Mouse (Mus musculus) liver, postnatal 0 days (tissue): ENCODE measurements at regions not wholly inside any gene's neighbourhood (a gene's known extent, or its start where the extent isn't known, plus 50 kb on each side); places are given as distances from the start of the nearest gene placed in this dataset.

Source experiments
- ATAC-seq: fragments of 200-750 bp; cut with Nextera tagmentation; 2 replicates; pipeline ENCODE4 v1.8.0; 2017; ENCODE audit warnings: mild to moderate bottlenecking, moderate library complexity
- DNase-seq: peaks from one replicate; pipeline ENCODE4 v3.0.0-alpha.2; 2016
- H3K27ac ChIP-seq: fragments of 300-500 bp; sonication (generic); 2 replicates; pipeline ENCODE4 v1.5.1; 2014; ENCODE audit warnings: antibody characterized with exemption, moderate library complexity, mild to moderate bottlenecking, low read depth
- H3K27me3 ChIP-seq: fragments of 300-500 bp; sonication (generic); 2 replicates; pipeline ENCODE4 v1.6.1; 2014; ENCODE audit warnings: low read length, control low read depth, mixed read lengths; ENCODE audit not compliant: insufficient read depth
- H3K36me3 ChIP-seq: fragments of 300-500 bp; sonication (generic); replicated peaks from 2 replicates; pipeline ENCODE4 v1.6.1; 2014; ENCODE audit warnings: mild to moderate bottlenecking, control low read depth, low read length, moderate library complexity, mixed read lengths; ENCODE audit not compliant: insufficient read depth
- H3K4me1 ChIP-seq: fragments of 300-500 bp; sonication (generic); 2 replicates; pipeline ENCODE4 v1.6.1; 2014; ENCODE audit warnings: antibody characterized with exemption, mild to moderate bottlenecking, control low read depth; ENCODE audit not compliant: insufficient read depth
- H3K4me2 ChIP-seq: fragments of 300-500 bp; sonication (generic); 2 replicates; pipeline ENCODE4 v1.6.1; 2014; ENCODE audit warnings: low read depth, mild to moderate bottlenecking, low read length, moderate library complexity, mixed read lengths
- H3K4me3 ChIP-seq: fragments of 300-500 bp; sonication (generic); 2 replicates; pipeline ENCODE4 v1.5.1; 2014; ENCODE audit warnings: low read depth, low read length
- H3K9ac ChIP-seq: fragments of 300-500 bp; sonication (generic); replicated peaks from 2 replicates; pipeline ENCODE4 v1.6.1; 2014; ENCODE audit warnings: mild to moderate bottlenecking, moderate library complexity
- H3K9me3 ChIP-seq: fragments of 300-500 bp; sonication (generic); 2 replicates; pipeline ENCODE4 v1.6.1; 2016; ENCODE audit warnings: mild to moderate bottlenecking, control low read depth, low read length, mixed read lengths
- CTCF ChIP-seq: sonication (generic); IDR thresholded peaks from 2 replicates; pipeline ENCODE4 v1.5.1; 2016; ENCODE audit warnings: antibody characterized with exemption, low read depth
- EP300 ChIP-seq: IDR thresholded peaks from 2 replicates; pipeline ENCODE4 v1.6.1; 2016; ENCODE audit warnings: antibody characterized with exemption, low read depth, mild to moderate bottlenecking
- WGBS: fragments of 180-500 bp; shearing (Covaris S2); extraction: QIAGEN DNeasy Blood & Tissue Kit; methylation state at CpG from one replicate; pipeline ENCODE4 v1.1.7; 2014; ENCODE audit not compliant: insufficient replicate concordance; 5-methylcytosine and 5-hydroxymethylcytosine counted together

DNA sequence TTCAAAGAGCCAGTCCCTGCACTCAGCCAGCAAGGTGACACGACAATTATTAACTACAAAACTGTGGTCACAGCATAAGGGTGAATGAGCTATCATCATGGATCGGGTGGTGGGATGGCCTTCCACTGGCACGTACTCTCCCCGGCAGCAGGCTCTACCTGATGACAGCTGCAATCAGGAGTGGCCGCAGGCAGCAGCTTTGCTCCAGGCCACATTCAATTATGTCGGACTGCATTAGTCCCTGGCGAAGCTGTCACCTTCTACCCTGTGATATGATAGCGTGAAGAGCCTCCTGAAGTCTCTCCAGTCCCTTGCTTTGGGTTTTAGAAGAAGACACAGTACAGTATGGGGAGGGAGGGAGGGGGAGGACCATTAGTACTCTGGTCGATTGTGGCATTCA, 141.4 kb upstream of the Tfap2d start:
- no peak overlapping the region for H3K27ac ChIP-seq
- no peaks in the 10 kb centered on the region for H3K27me3 ChIP-seq
- 57% methylated on average over 9 of the region's 9 CpGs for WGBS
- TF ChIP-seq EP300 (no peak), CTCF (no peak)
- H3K36me3 ChIP-seq = no peaks in the 10 kb centered on the region
- no peak overlapping the region for H3K4me3 ChIP-seq
- DNase-seq (no peak), ATAC-seq (no peak)
- H3K4me1 ChIP-seq = no peaks in the 10 kb centered on the region
- no peak overlapping the region for H3K4me2 ChIP-seq
- H3K9me3 ChIP-seq = no peaks in the 10 kb centered on the region
- H3K9ac ChIP-seq = no peak overlapping the region

DNA sequence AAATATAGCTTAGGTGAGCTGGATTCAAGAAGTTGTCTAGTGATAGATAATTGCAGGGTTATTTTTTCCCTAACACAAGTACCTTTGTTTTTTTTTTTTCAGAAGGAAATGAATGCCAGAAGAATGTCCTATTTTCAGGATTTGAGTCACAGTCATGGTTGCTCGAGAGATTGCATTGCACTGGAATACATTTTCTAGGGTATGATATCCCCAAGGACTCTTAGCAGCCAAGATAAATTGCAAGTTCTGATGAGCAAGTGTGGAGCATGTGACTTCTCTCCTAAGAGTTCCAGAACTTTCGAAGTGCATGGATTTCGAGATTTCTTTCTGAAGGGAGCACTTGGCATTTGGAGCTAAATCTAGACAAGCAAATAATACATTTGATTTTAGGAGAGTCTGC, 140.9 kb upstream of the Tfap2d start:
- H3K27ac ChIP-seq = no peak overlapping the region
- H3K36me3 ChIP-seq = no peaks in the 10 kb centered on the region
- 69% methylated on average over 3 of the region's 3 CpGs for WGBS
- H3K9me3 ChIP-seq = no peaks in the 10 kb centered on the region
- H3K4me1 ChIP-seq = no peaks in the 10 kb centered on the region
- no peak for TF ChIP-seq CTCF
- no peak for TF ChIP-seq EP300
- no peaks in the 10 kb centered on the region for H3K27me3 ChIP-seq
- no peak overlapping the region for H3K4me2 ChIP-seq
- ATAC-seq (no peak), DNase-seq (no peak)
- H3K4me3 ChIP-seq = no peak overlapping the region
- no peak overlapping the region for H3K9ac ChIP-seq

DNA sequence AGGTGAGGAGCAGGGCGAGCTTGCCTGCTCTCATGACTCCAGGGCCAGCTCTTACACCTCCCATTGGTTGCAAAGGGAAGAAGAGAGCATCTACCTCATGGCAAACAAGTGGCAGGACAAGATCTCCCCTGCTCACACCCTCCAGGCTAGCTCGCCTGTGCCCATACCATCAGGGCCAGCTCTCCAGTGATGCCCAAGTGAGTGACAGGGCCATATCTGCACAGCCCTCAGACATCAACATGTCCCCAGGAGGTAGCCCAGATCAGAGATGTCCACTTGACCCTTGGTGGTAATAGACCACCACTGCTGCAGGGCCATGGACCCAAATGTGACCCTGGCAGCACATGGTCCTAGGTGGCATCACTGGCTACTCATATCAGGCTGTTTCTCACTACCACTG, 133.9 kb upstream of the Tfap2d start:
- Histone ChIP-seq H3K36me3 (no peaks in the 10 kb centered on the region), H3K4me1 (no peaks in the 10 kb centered on the region), H3K27me3 (no peaks in the 10 kb centered on the region), H3K27ac (no peak overlapping the region), H3K4me2 (no peak overlapping the region), H3K9ac (no peak overlapping the region), H3K9me3 (no peaks in the 10 kb centered on the region), H3K4me3 (no peak overlapping the region)
- WGBS = 43% methylated on average over 2 of the region's 2 CpGs
- DNase-seq (no peak), ATAC-seq (no peak)
- TF ChIP-seq EP300 = no peak
- no peak for TF ChIP-seq CTCF

DNA sequence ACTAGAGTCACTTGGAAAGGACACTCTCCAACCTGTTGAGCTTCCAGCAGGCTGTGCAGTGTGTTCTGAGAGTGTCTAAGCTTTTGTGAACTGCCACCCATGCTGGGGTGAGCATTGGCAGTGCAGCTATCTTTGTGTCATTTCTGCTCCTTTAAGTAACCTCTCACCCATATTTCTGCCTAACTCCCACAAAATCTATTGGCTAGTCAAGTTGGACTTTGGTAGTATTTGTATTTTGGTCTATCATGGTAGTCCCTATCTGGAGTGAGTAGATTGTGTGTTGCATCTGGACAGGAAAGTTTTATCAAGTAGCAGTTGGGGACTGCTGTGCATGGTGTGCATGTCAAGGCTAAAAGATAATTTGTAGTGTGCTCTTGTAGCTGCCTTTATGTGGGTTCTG, 132.6 kb upstream of the Tfap2d start:
- Histone ChIP-seq H3K27ac (no peak overlapping the region), H3K36me3 (no peaks in the 10 kb centered on the region), H3K4me3 (no peak overlapping the region), H3K4me2 (no peak overlapping the region), H3K9ac (no peak overlapping the region), H3K9me3 (no peaks in the 10 kb centered on the region), H3K4me1 (no peaks in the 10 kb centered on the region), H3K27me3 (no peaks in the 10 kb centered on the region)
- no peak for DNase-seq
- TF ChIP-seq CTCF = no peak
- no peak for TF ChIP-seq EP300
- peak; percentile 79 for ATAC-seq

DNA sequence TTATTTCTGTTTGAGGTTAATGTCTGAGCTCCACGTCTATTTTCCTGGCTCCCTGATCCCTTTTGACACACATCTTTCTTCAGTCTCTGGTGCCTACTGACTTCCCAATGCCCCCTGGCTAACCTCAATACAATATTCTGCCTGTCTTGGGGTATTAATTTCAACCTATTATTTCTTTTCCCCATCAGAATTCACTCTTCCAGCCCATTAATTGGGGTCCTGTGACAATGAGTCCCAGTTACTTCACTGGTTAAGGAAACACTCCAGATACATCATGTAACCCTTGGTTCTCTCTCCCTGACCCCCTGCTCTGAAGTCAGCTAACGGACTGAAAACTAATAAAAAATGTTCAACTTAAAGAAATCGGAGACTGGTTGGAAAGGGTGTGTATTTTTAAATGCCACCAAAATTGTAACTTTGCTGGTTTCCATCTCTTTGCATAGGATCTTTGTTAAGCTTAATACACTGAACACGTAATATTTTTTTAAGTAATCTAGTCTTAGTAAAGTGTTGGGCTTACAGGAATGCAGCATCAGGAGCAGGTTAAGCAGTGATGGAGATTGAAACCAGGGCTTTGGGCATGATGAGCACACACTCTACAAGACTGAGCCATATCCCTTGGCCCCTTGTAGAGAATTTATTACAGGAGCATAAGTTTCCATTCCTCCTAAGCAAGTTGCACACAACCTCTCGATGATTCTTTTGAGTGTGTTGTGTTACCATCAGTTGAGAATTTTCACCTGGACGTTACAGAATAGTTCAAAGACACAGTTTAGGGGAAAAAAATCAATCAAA, 128.8 kb upstream of the Tfap2d start:
- no peaks in the 10 kb centered on the region for H3K9me3 ChIP-seq
- H3K27ac ChIP-seq = no peak overlapping the region
- no peaks in the 10 kb centered on the region for H3K36me3 ChIP-seq
- H3K4me2 ChIP-seq = no peak overlapping the region
- H3K9ac ChIP-seq = no peak overlapping the region
- no peaks in the 10 kb centered on the region for H3K4me1 ChIP-seq
- DNase-seq (no peak), ATAC-seq (no peak)
- no peak for TF ChIP-seq CTCF
- no peak for TF ChIP-seq EP300
- WGBS = 69% methylated on average over 6 of the region's 6 CpGs
- no peaks in the 10 kb centered on the region for H3K27me3 ChIP-seq
- H3K4me3 ChIP-seq = no peak overlapping the region

DNA sequence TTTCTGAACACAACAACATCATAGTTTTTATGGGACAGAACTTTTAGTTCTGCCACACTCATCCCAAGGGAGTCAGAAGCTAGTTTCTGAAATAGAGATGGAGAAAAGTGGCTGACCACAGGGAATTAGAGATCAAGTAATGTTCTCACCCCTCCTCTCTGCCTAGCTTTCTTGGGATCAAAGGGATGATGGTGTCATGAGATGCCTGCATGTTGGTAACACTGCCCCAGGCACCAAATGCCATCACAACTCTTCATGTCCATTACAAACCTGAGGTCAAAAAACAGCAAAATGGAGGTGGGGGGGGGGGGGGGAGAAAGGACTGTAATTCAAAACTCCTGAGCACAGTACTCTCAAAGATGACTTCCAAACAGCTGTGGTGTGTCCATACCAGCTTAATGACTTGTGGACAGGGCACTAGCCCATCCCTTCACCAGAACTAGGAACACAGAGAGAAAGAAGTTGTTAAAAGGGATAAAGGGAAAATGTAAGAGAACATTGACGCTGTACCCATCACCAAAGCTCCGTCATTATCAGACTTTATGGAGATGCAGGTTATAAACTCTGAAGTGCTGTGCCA, 127.9 kb upstream of the Tfap2d start:
- Histone ChIP-seq H3K9ac (no peak overlapping the region), H3K36me3 (no peaks in the 10 kb centered on the region), H3K9me3 (no peaks in the 10 kb centered on the region), H3K27me3 (no peaks in the 10 kb centered on the region), H3K4me3 (no peak overlapping the region), H3K4me2 (no peak overlapping the region), H3K4me1 (no peaks in the 10 kb centered on the region), H3K27ac (no peak overlapping the region)
- no peak for DNase-seq
- no peak for ATAC-seq
- TF ChIP-seq EP300 (no peak), CTCF (no peak)
- WGBS = 75% methylated on average over 2 of the region's 2 CpGs
